Mouse (Mus musculus) heart, adult 11 months (tissue): ENCODE measurements at regions not wholly inside any gene's neighbourhood (a gene's known extent, or its start where the extent isn't known, plus 50 kb on each side); places are given as distances from the start of the nearest gene placed in this dataset.
A peak's percentile ranks its signal among the peaks of the same experiment; 100 is the strongest.

Experiments
- DNase-seq: peaks from one replicate; pipeline ENCODE4 v3.0.0; 2022

GRCm38 (mm10) chr7:129441085-129441617 lies 150.5 kb upstream of the Wdr11 start:
- peak; percentile 40 for DNase-seq

- DNase-seq, result peak; percentile 55
These were observed 122.2 kb upstream of the Wdr11 start for GRCm38 (mm10) chr7:129469496-129469895.

- DNase-seq, result no peak
These were observed 107.9 kb upstream of the Wdr11 start for GRCm38 (mm10) chr7:129483736-129484135.

- DNase-seq, result no peak
These were observed 84.8 kb upstream of the Wdr11 start for GRCm38 (mm10) chr7:129506894-129507293.

- no peak for DNase-seq
These were observed 82.0 kb upstream of the Wdr11 start for GRCm38 (mm10) chr7:129509631-129510132.

- DNase-seq, result no peak
These were observed 77.0 kb upstream of the Wdr11 start for GRCm38 (mm10) chr7:129514619-129515018.

- DNase-seq, result peak; percentile 40
These were observed 67.2 kb upstream of the Wdr11 start for GRCm38 (mm10) chr7:129524369-129524915.

- DNase-seq, result peak; percentile 66
These were observed 65.7 kb upstream of the Wdr11 start for GRCm38 (mm10) chr7:129525985-129526384.

GRCm38 (mm10) chr7:129528263-129528662 lies 63.4 kb upstream of the Wdr11 start:
- peak; percentile 48 for DNase-seq

- peak; percentile 55 for DNase-seq
These were observed 58.2 kb upstream of the Wdr11 start for GRCm38 (mm10) chr7:129533366-129533905.
